Mouse (Mus musculus): ENCODE data around the gene Lrmda. TPM values are rescaled to one million over a fixed set of nuclear protein-coding genes. Genes with fewer than 3 reads are reported as not detected.

Lrmda gene
- total and polyA plus RNA-seq, 3 experiments = 5.1 to 5.9 TPM; not detected in 1

- no peak for TF ChIP-seq MAZ (IDR thresholded peaks at IDR 0.05; ENCODE audit: low read depth, low read length)
- TF ChIP-seq EP300 (IDR thresholded peaks at IDR 0.05; ENCODE audit: low read depth in 1 of 2, low read length in 2 of 2) = no peak
- TF ChIP-seq RAD21 (IDR thresholded peaks at IDR 0.05; ENCODE audit: low read depth, low read length) = no peak
- TF ChIP-seq NRF1 (IDR thresholded peaks at IDR 0.05; ENCODE audit: insufficient read depth, low read depth, low read length, poor library complexity, severe bottlenecking) = 0 out of 2 replicates have a peak, but pooled peaks have one; percentile 42
These were observed at the start of gene Lrmda (continued) for GRCm38 (mm10) chr14:22019252-22019948.

DNA sequence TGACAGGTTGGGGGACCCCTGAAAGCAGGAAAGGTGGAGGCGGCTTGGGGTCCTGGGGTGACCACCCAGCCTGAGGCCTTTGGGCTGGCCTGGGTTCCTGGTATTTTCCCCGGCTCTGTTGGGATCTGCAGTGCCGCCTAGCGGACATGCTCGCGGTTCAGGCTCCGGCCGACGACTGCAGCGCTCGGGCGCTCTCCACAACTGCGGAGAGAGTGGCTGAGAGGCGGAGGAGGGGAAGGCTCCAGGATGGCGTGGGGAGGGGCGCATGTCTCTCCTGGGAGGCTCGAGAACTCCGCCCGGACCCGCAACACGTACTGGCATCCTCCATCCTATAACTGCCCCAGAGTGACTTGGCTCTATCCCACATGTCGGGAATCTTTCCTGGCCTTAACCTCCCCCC is 38.0 kb upstream of the Lrmda start:
- H3K36me3 ChIP-seq (ENCODE audit: control insufficient read depth in 1 of 2, insufficient read depth in 2 of 2, low read length in 2 of 2) = no peaks in the 10 kb centered on the region; a peak in 1 of 4 replicates
- H3K27me3 ChIP-seq (ENCODE audit: control insufficient read depth in 1 of 2, insufficient read depth in 2 of 2, low read length in 2 of 2) = no peaks in the 10 kb centered on the region
- TF ChIP-seq UBTF (IDR thresholded peaks at IDR 0.05; ENCODE audit: borderline replicate concordance, insufficient read depth, low read depth, low read length) = no peak
- no peak for TF ChIP-seq NRF1 (IDR thresholded peaks at IDR 0.05; ENCODE audit: insufficient read depth, low read depth, low read length, poor library complexity, severe bottlenecking)
- no peaks in the 10 kb centered on the region for H3K4me1 ChIP-seq (ENCODE audit: control insufficient read depth in 1 of 2, insufficient read depth in 2 of 2, low read length in 2 of 2)
- no peak overlapping the region for H3K27ac ChIP-seq (ENCODE audit: control insufficient read depth, low read depth, low read length)
- no peaks in the 10 kb centered on the region for H3K79me2 ChIP-seq (ENCODE audit: control insufficient read depth, insufficient read depth, low read length, poor library complexity)
- no peak overlapping the region for H3K9ac ChIP-seq (ENCODE audit: control insufficient read depth, low read depth, low read length, poor library complexity, severe bottlenecking)
- DNase-seq (ENCODE audit: low read depth, low spot score) = no peak
- H3K9me3 ChIP-seq (replicated peaks; ENCODE audit: insufficient read depth, low read length) = no peaks in the 10 kb centered on the region
- no peak overlapping the region for H3K4me3 ChIP-seq (ENCODE audit: control insufficient read depth in 1 of 2, insufficient read depth in 1 of 2, low read depth in 2 of 2, low read length in 2 of 2)

DNA sequence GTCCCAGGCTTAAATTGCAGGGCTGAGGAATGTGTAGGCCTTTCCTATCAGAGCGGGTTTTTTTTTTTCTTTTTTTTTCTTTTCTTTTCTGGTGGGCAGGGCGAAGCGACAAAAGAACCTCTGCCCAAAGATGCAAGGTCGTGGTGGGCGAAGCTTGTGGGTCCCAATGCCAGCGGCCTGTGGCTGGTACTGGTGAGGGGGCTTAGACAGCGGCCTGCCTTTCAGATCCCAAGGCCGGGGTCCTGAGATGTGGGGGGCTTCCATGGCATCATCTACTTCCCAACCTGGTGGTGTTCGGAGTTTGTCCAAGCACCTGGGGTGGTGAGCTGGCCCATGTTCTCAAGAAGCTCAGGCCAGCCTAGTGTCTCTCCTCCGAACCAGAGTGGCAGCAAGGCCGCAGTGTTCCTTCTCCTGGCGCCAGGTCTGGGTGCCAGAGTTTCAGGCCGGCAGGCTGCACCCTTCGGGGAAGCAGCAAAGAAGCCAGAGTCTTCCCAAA is 37.4 kb upstream of the Lrmda start:
- no peak overlapping the region for H3K27ac ChIP-seq (ENCODE audit: control insufficient read depth, low read depth, low read length)
- H3K27me3 ChIP-seq (ENCODE audit: control insufficient read depth in 1 of 2, insufficient read depth in 2 of 2, low read length in 2 of 2) = no peaks in the 10 kb centered on the region
- no peaks in the 10 kb centered on the region for H3K4me1 ChIP-seq (ENCODE audit: control insufficient read depth in 1 of 2, insufficient read depth in 2 of 2, low read length in 2 of 2)
- no peaks in the 10 kb centered on the region for H3K9me3 ChIP-seq (replicated peaks; ENCODE audit: insufficient read depth, low read length)
- no peak overlapping the region for H3K9ac ChIP-seq (ENCODE audit: control insufficient read depth, low read depth, low read length, poor library complexity, severe bottlenecking)
- no peak for DNase-seq (ENCODE audit: low read depth, low spot score)
- no peak overlapping the region for H3K4me3 ChIP-seq (ENCODE audit: control insufficient read depth in 1 of 2, insufficient read depth in 1 of 2, low read depth in 2 of 2, low read length in 2 of 2)
- H3K36me3 ChIP-seq (ENCODE audit: control insufficient read depth in 1 of 2, insufficient read depth in 2 of 2, low read length in 2 of 2) = no peaks in the 10 kb centered on the region; a peak in 2 of 4 replicates
- H3K79me2 ChIP-seq (ENCODE audit: control insufficient read depth, insufficient read depth, low read length, poor library complexity) = peaks cover 3% of the 10 kb centered on the region
- TF ChIP-seq MAX (IDR thresholded peaks at IDR 0.05; ENCODE audit: low read length) = no peak
- no peak for TF ChIP-seq MYC (IDR thresholded peaks at IDR 0.05; ENCODE audit: low read depth, low read length)
- TF ChIP-seq CHD1 (IDR thresholded peaks at IDR 0.05; ENCODE audit: low read depth, low read length) = no peak
- no peak for TF ChIP-seq MAFK (IDR thresholded peaks at IDR 0.05; ENCODE audit: borderline replicate concordance, low read depth, low read length)
- TF ChIP-seq ETS1 (IDR thresholded peaks at IDR 0.05; ENCODE audit: low read depth, low read length) = no peak
- TF ChIP-seq KAT2A (conservative IDR thresholded peaks at IDR 0.05; ENCODE audit: low read depth, low read length) = no peak
- TF ChIP-seq SMC3 (IDR thresholded peaks at IDR 0.05; ENCODE audit: low read depth, low read length) = no peak
- no peak for TF ChIP-seq MEF2A (IDR thresholded peaks at IDR 0.05; ENCODE audit: extremely low read depth, insufficient replicate concordance, low read depth, low read length, poor library complexity, severe bottlenecking)
- TF ChIP-seq BHLHE40 (IDR thresholded peaks at IDR 0.05; ENCODE audit: borderline replicate concordance, low read depth, low read length) = no peak
- TF ChIP-seq GABPA (IDR thresholded peaks at IDR 0.05; ENCODE audit: low read depth, low read length) = no peak
- no peak for TF ChIP-seq NELFE (IDR thresholded peaks at IDR 0.05; ENCODE audit: low read depth, low read length)
- TF ChIP-seq HCFC1 (IDR thresholded peaks at IDR 0.05; ENCODE audit: low read depth, low read length) = no peak
- TF ChIP-seq TAL1 (IDR thresholded peaks at IDR 0.05; ENCODE audit: low read length) = no peak
- no peak for TF ChIP-seq JUND (IDR thresholded peaks at IDR 0.05; ENCODE audit: low read depth, low read length)
- TF ChIP-seq ZC3H11A (IDR thresholded peaks at IDR 0.05; ENCODE audit: low read depth, low read length) = no peak
